Mouse (Mus musculus) hindbrain, postnatal 0 days (tissue): Measurements from ENCODE around the gene Timm8a1. TPM values are rescaled to one million over a fixed set of nuclear protein-coding genes. Genes with fewer than 3 reads are reported as not detected.

Experiments
- ATAC-seq: fragments of 200-750 bp; cut with Nextera tagmentation; 2 replicates; pipeline ENCODE4 v1.8.0; 2017; ENCODE audit warnings: mild to moderate bottlenecking, moderate TSS enrichment, moderate library complexity
- DNase-seq: peaks from one replicate; pipeline ENCODE4 v3.0.0-alpha.2; 2015; ENCODE audit warnings: low spot score
- H3K27ac ChIP-seq: fragments of 300-500 bp; sonication (generic); 2 replicates; pipeline ENCODE4 v1.5.1; 2014; ENCODE audit warnings: mild to moderate bottlenecking
- H3K27me3 ChIP-seq: fragments of 300-500 bp; sonication (generic); 2 replicates; pipeline ENCODE4 v1.6.1; 2014; ENCODE audit warnings: low read length, mixed read lengths; ENCODE audit not compliant: insufficient read depth
- H3K36me3 ChIP-seq: fragments of 300-500 bp; sonication (generic); 2 replicates; pipeline ENCODE4 v1.6.1; 2014; ENCODE audit warnings: low read length, mixed read lengths; ENCODE audit not compliant: insufficient read depth
- H3K4me1 ChIP-seq: fragments of 300-500 bp; sonication (generic); 2 replicates; pipeline ENCODE4 v1.6.1; 2014; ENCODE audit warnings: antibody characterized with exemption, low read length, mixed read lengths; ENCODE audit not compliant: insufficient read depth
- H3K4me2 ChIP-seq: fragments of 300-500 bp; sonication (generic); 2 replicates; pipeline ENCODE4 v1.6.1; 2014; ENCODE audit warnings: low read depth, mild to moderate bottlenecking, low read length, moderate library complexity, mixed read lengths
- H3K4me3 ChIP-seq: fragments of 300-500 bp; sonication (generic); 2 replicates; pipeline ENCODE4 v1.5.1; 2014; ENCODE audit warnings: low read length
- H3K9ac ChIP-seq: fragments of 300-500 bp; sonication (generic); replicated peaks from 2 replicates; pipeline ENCODE4 v1.6.1; 2014; ENCODE audit warnings: mild to moderate bottlenecking, low read length, moderate library complexity, mixed read lengths
- H3K9me3 ChIP-seq: fragments of 300-500 bp; sonication (generic); 2 replicates; pipeline ENCODE4 v1.6.1; 2016; ENCODE audit warnings: low read length, mixed read lengths
- CTCF ChIP-seq: IDR thresholded peaks from 2 replicates; pipeline ENCODE4 v1.5.1; 2016; ENCODE audit warnings: antibody characterized with exemption, control low read depth, low read depth
- WGBS: fragments of 180-500 bp; shearing (Covaris S2); extraction: QIAGEN DNeasy Blood & Tissue Kit; methylation state at CpG from one replicate; pipeline ENCODE4 v1.1.7; 2014; 5-methylcytosine and 5-hydroxymethylcytosine counted together
- polyA plus RNA-seq: library from polyadenylated mRNA; unstranded; fragments of >200 nt; fragmentation: Nextera tagmentation; extraction: Ambion mirVana; gene quantifications from 2 replicates; pipeline ENCODE4 v1.2.1, GENCODE M21; 2015
- total RNA-seq: library from RNA; depleted of rRNA; stranded (reverse); fragments of >200 nt; gene quantifications from 2 replicates; pipeline ENCODE4 v1.2.3, GENCODE M21; 2014; rRNA removed

The Timm8a1 gene
- total RNA-seq (6.8 and 7.6 TPM in 2 replicates), polyA plus RNA-seq (47.0 and 48.2 TPM in 2 replicates)

- peak within 1 kb of the TSS; percentile 73 for H3K27ac ChIP-seq
- H3K9ac ChIP-seq, result peak within 1 kb of the TSS; percentile 53
- H3K9me3 ChIP-seq, result no peaks in the 10 kb centered on the region
- no peaks in the 10 kb centered on the region for H3K36me3 ChIP-seq
- ATAC-seq, result peak; percentile 94
- no peaks in the 10 kb centered on the region for H3K4me1 ChIP-seq
- DNase-seq, result peak; percentile 63
- peak within 1 kb of the TSS; percentile 65 for H3K4me2 ChIP-seq
- no peaks in the 10 kb centered on the region for H3K27me3 ChIP-seq
- 34% methylated on average over 37 of the region's 61 CpGs for WGBS
- no peak for TF ChIP-seq CTCF
- H3K4me3 ChIP-seq, result peak within 1 kb of the TSS; percentile 49
These were observed at the start of gene Timm8a1 for GRCm38 (mm10) chrX:134541145-134541954. TSS of gene Timm8a1 (minus strand) at chrX:134541865.

GRCm38 (mm10) chrX:134589836-134590235 lies 48.2 kb upstream of the Timm8a1 start:
- Histone ChIP-seq H3K36me3 (no peaks in the 10 kb centered on the region; the same call in 1 of the 2 replicates), H3K27ac (no peak overlapping the region), H3K4me3 (no peak overlapping the region), H3K9me3 (no peaks in the 10 kb centered on the region), H3K9ac (no peak overlapping the region), H3K27me3 (no peaks in the 10 kb centered on the region), H3K4me1 (no peaks in the 10 kb centered on the region), H3K4me2 (no peak overlapping the region)
- no peak for TF ChIP-seq CTCF
- WGBS, result 74% methylated on average over 5 of the region's 5 CpGs
- ATAC-seq, result no peak
- DNase-seq, result no peak

- H3K4me3 ChIP-seq, result no peak overlapping the region
These were observed 47.3 kb upstream of the Timm8a1 start for GRCm38 (mm10) chrX:134588997-134589396.

GRCm38 (mm10) chrX:134588261-134588660 lies 46.6 kb upstream of the Timm8a1 start:
- no peak overlapping the region for H3K27ac ChIP-seq
- ATAC-seq (no peak), DNase-seq (no peak)
- H3K9ac ChIP-seq, result no peak overlapping the region
- no peaks in the 10 kb centered on the region for H3K27me3 ChIP-seq
- H3K4me2 ChIP-seq, result no peak overlapping the region
- no peaks in the 10 kb centered on the region for H3K4me1 ChIP-seq
- no peak for TF ChIP-seq CTCF
- no peaks in the 10 kb centered on the region for H3K9me3 ChIP-seq
- no peak overlapping the region for H3K4me3 ChIP-seq
- no peaks in the 10 kb centered on the region; the same call in 1 of the 2 replicates for H3K36me3 ChIP-seq
- WGBS, result 76% methylated on average over 4 of the region's 4 CpGs

More at GRCm38 (mm10) chrX:134588997-134589396, 47.3 kb upstream of the Timm8a1 start:
- H3K9me3 ChIP-seq, result no peaks in the 10 kb centered on the region
- ATAC-seq (no peak), DNase-seq (no peak)
- H3K27ac ChIP-seq, result no peak overlapping the region
- no peak for TF ChIP-seq CTCF
- no peaks in the 10 kb centered on the region; the same call in 1 of the 2 replicates for H3K36me3 ChIP-seq
- H3K9ac ChIP-seq, result no peak overlapping the region
- H3K27me3 ChIP-seq, result no peaks in the 10 kb centered on the region
- WGBS, result 87% methylated on average over 3 of the region's 3 CpGs
- H3K4me2 ChIP-seq, result no peak overlapping the region
- no peaks in the 10 kb centered on the region for H3K4me1 ChIP-seq

GRCm38 (mm10) chrX:134586447-134586846 lies 44.8 kb upstream of the Timm8a1 start:
- no peaks in the 10 kb centered on the region for H3K27me3 ChIP-seq
- 53% methylated on average over 8 of the region's 8 CpGs for WGBS
- H3K4me2 ChIP-seq, result peak overlapping the region; percentile 58
- peak overlapping the region; percentile 44 for H3K4me3 ChIP-seq
- ATAC-seq, result no peak
- H3K4me1 ChIP-seq, result no peaks in the 10 kb centered on the region
- H3K9me3 ChIP-seq, result no peaks in the 10 kb centered on the region
- no peaks in the 10 kb centered on the region; the same call in 1 of the 2 replicates for H3K36me3 ChIP-seq
- H3K9ac ChIP-seq, result peak overlapping the region; percentile 52
- no peak for DNase-seq
- H3K27ac ChIP-seq, result peak overlapping the region; percentile 71; the same call in 1 of the 2 replicates
- no peak for TF ChIP-seq CTCF

- peak; percentile 94 for DNase-seq
- Histone ChIP-seq H3K4me2 (peak within 1 kb of the TSS; percentile 58), H3K27ac (peak within 1 kb of the TSS; percentile 71), H3K9ac (peak within 1 kb of the TSS; percentile 52), H3K27me3 (no peaks in the 10 kb centered on the region), H3K4me3 (peak within 1 kb of the TSS; percentile 44), H3K4me1 (no peaks in the 10 kb centered on the region), H3K9me3 (no peaks in the 10 kb centered on the region), H3K36me3 (no peaks in the 10 kb centered on the region; the same call in 1 of the 2 replicates)
- 29% methylated on average over 45 of the region's 45 CpGs for WGBS
- ATAC-seq, result peak; percentile 99
- TF ChIP-seq CTCF, result peak; percentile 73
These were observed 43.7 kb upstream of the Timm8a1 start, which contains the start of gene Rpl36a for GRCm38 (mm10) chrX:134585103-134586002. TSS of gene Rpl36a (plus strand) at chrX:134585654.
